Mouse (Mus musculus) CH12.LX (cell line): ENCODE measurements around the gene Adamtsl5. TPM values are rescaled to one million over a fixed set of nuclear protein-coding genes. Genes with fewer than 3 reads are reported as not detected.

ENCODE experiments used
- DNase-seq: peaks from one replicate; pipeline ENCODE4 v3.0.0-alpha.2; 2013; ENCODE audit errors: extremely low read depth
- H3K27ac ChIP-seq: 2 replicates; pipeline ENCODE4 v1.5.1; 2012; ENCODE audit warnings: low read depth, mild to moderate bottlenecking, control low read depth, moderate library complexity; ENCODE audit not compliant: insufficient read depth
- H3K27me3 ChIP-seq: replicated peaks from 2 replicates; pipeline ENCODE3; 2012; ENCODE audit warnings: inconsistent platforms
- H3K36me3 ChIP-seq, 2 experiments: replicated peaks in 1 of 2; 2 replicates each; pipeline versions ENCODE3 to v1.6.1; 2012; ENCODE audit warnings: inconsistent platforms in 1 of 2, low read length in 1 of 2, mild to moderate bottlenecking in 1 of 2, mixed read lengths in 1 of 2, moderate library complexity in 1 of 2; ENCODE audit not compliant: control insufficient read depth in 1 of 2, insufficient read depth in 1 of 2
- H3K4me1 ChIP-seq, 2 experiments: 2 replicates each; pipeline ENCODE4 v1.6.1; 2012; ENCODE audit warnings: inconsistent platforms in 1 of 2, moderate library complexity in 1 of 2; ENCODE audit not compliant: insufficient read depth in 2 of 2, control insufficient read depth in 1 of 2
- H3K4me2 ChIP-seq: 2 replicates; pipeline ENCODE4 v1.6.1; 2012; ENCODE audit warnings: low read depth, mild to moderate bottlenecking, control low read depth; ENCODE audit not compliant: poor library complexity, insufficient read depth, severe bottlenecking
- H3K4me3 ChIP-seq, 3 experiments: fragments of 150-350 bp in 1 of 3; sonication (generic) in 1 of 3; replicated peaks in 1 of 3; 2 replicates each; pipeline versions ENCODE3 to v1.5.1; 2011 to 2012; ENCODE audit warnings: low read depth in 2 of 3, low read length in 2 of 3, mild to moderate bottlenecking in 2 of 3, moderate library complexity in 2 of 3, control low read depth in 1 of 3, improper control_type of control experiment in 1 of 3, inconsistent platforms in 1 of 3, mixed read lengths in 1 of 3; ENCODE audit not compliant: poor library complexity in 1 of 3
- H3K79me2 ChIP-seq: replicated peaks from 2 replicates; pipeline ENCODE4 v1.6.1; 2012; ENCODE audit warnings: mild to moderate bottlenecking, moderate library complexity; ENCODE audit not compliant: control insufficient read depth, poor library complexity, insufficient read depth, severe bottlenecking; ENCODE audit errors: extremely low read depth
- H3K9ac ChIP-seq: 2 replicates; pipeline ENCODE4 v1.6.1; 2012; ENCODE audit warnings: low read depth, mild to moderate bottlenecking, control low read depth, moderate library complexity; ENCODE audit not compliant: insufficient read depth
- H3K9me3 ChIP-seq: replicated peaks from 2 replicates; pipeline ENCODE3; 2012; ENCODE audit warnings: low read length, inconsistent platforms, mixed read lengths
- CHD2 ChIP-seq: IDR thresholded peaks from 2 replicates; pipeline ENCODE4 v1.6.1; 2011; ENCODE audit warnings: low read length, improper control_type of control experiment
- E2F4 ChIP-seq: IDR thresholded peaks from 2 replicates; pipeline ENCODE4 v1.6.1; 2011; ENCODE audit warnings: low read depth, low read length, improper control_type of control experiment; ENCODE audit not compliant: insufficient replicate concordance
- EP300 ChIP-seq: IDR thresholded peaks from 2 replicates; pipeline ENCODE4 v1.6.1; 2011; ENCODE audit warnings: low read length, improper control_type of control experiment
- ETS1 ChIP-seq: conservative IDR thresholded peaks from 2 replicates; pipeline ENCODE4 v1.6.1; 2012; ENCODE audit warnings: low read depth, mild to moderate bottlenecking, inconsistent platforms, low read length, improper control_type of control experiment, moderate library complexity
- IRF4 ChIP-seq: IDR thresholded peaks from 2 replicates; pipeline ENCODE4 v1.6.1; 2014; ENCODE audit warnings: low read depth, mild to moderate bottlenecking, inconsistent platforms, low read length, improper control_type of control experiment
- JUND ChIP-seq: conservative IDR thresholded peaks from 2 replicates; pipeline ENCODE4 v1.6.1; 2011; ENCODE audit warnings: low read depth, low read length, improper control_type of control experiment
- MAX ChIP-seq: IDR thresholded peaks from 2 replicates; pipeline ENCODE4 v1.6.1; 2011; ENCODE audit warnings: low read length, improper control_type of control experiment
- MXI1 ChIP-seq: IDR thresholded peaks from 2 replicates; pipeline ENCODE4 v1.6.1; 2011; ENCODE audit warnings: mild to moderate bottlenecking, low read depth, low read length, improper control_type of control experiment
- MYC ChIP-seq: IDR thresholded peaks from 2 replicates; pipeline ENCODE4 v1.6.1; 2011; ENCODE audit warnings: low read depth, mild to moderate bottlenecking, improper control_type of control experiment, low read length
- POLR2AphosphoS2 ChIP-seq: IDR thresholded peaks from 2 replicates; pipeline ENCODE4 v1.6.1; 2011; ENCODE audit warnings: low read depth, low read length, improper control_type of control experiment
- RAD21 ChIP-seq: IDR thresholded peaks from 2 replicates; pipeline ENCODE4 v1.6.1; 2011; ENCODE audit warnings: low read depth, mild to moderate bottlenecking, low read length, improper control_type of control experiment, moderate library complexity
- SIN3A ChIP-seq: IDR thresholded peaks from 2 replicates; pipeline ENCODE4 v1.6.1; 2012; ENCODE audit warnings: low read length, improper control_type of control experiment, inconsistent platforms
- SMC3 ChIP-seq: IDR thresholded peaks from 2 replicates; pipeline ENCODE4 v1.6.1; 2011; ENCODE audit warnings: low read depth, low read length, improper control_type of control experiment
- USF1 ChIP-seq: IDR thresholded peaks from 2 replicates; pipeline ENCODE4 v1.6.1; 2014; ENCODE audit warnings: low read depth, mild to moderate bottlenecking, inconsistent platforms, low read length, improper control_type of control experiment
- ZC3H11A ChIP-seq: IDR thresholded peaks from 2 replicates; pipeline ENCODE4 v1.6.1; 2012; ENCODE audit warnings: low read depth, mild to moderate bottlenecking, inconsistent platforms, low read length, improper control_type of control experiment
- ZKSCAN1 ChIP-seq: IDR thresholded peaks from 2 replicates; pipeline ENCODE4 v1.6.1; 2012; ENCODE audit warnings: low read depth, inconsistent platforms, low read length, improper control_type of control experiment, borderline replicate concordance
- ZNF384 ChIP-seq: IDR thresholded peaks from 2 replicates; pipeline ENCODE4 v1.6.1; 2012; ENCODE audit warnings: low read depth, low read length, improper control_type of control experiment, inconsistent platforms
- dilution Hi-C: fragments of 300-500 bp; cut with MboI; formaldehyde crosslinking; loops from 2 replicates; pipeline ENCODE4 v1.14.3; 2020; ENCODE audit warnings: low sequenced_read_pairs; ENCODE audit not compliant: extremely low pct_unique_long_range_greater_than_20kb, extremely low pct_ligation_motif_present
- in situ Hi-C: fragments of 300-500 bp; cut with MboI; formaldehyde crosslinking; loops from 3 replicates; pipeline ENCODE4 v1.14.3; 2019; ENCODE audit warnings: low sequenced_read_pairs, low pct_ligation_motif_present, low pct_unique_long_range_greater_than_20kb, mixed read lengths
- polyA plus RNA-seq: library from polyadenylated mRNA; unstranded; fragments of >175 nt; gene quantifications from 2 replicates; pipeline ENCODE4 v1.2.1, GENCODE M21; 2012; ENCODE audit warnings: low read depth; ENCODE audit not compliant: insufficient read length
- total RNA-seq, 2 experiments: library from RNA; depleted of rRNA; stranded (reverse); fragments of 300-350 nt in 1 of 2; fragments of >200 nt in 1 of 2; gene quantifications; 2 replicates each; pipeline ENCODE4 v1.2.3; 2012 to 2014

Adamtsl5 gene
- total and polyA plus RNA-seq, 3 experiments = 0.16 to 0.55 (median 0.27) TPM

GRCm38 (mm10) chr10:80389185-80389708 is 41.0 kb upstream of the Adamtsl5 start:
- dilution Hi-C loops (no loop called here), in situ Hi-C loops (loop anchor here (5.0 kb wide), 1 partner anchor 38 kb away; no protein-coding TSS in a partner anchor)
- Histone ChIP-seq H3K9ac (no peak overlapping the region), H3K9me3 (no peaks in the 10 kb centered on the region), H3K27me3 (no peaks in the 10 kb centered on the region), H3K4me3 (no peak overlapping the region), H3K27ac (no peak overlapping the region), H3K79me2 (no peaks in the 10 kb centered on the region), H3K4me1 (peaks cover 31 to 52% of the 10 kb centered on the region in 2 experiments), H3K36me3 (peaks cover 28 to 56% of the 10 kb centered on the region in 2 experiments), H3K4me2 (no peak overlapping the region)
- DNase-seq = no peak
- TF ChIP-seq JUND (no peak), ZKSCAN1 (no peak), MAX (no peak)

- Histone ChIP-seq H3K9me3 (no peaks in the 10 kb centered on the region), H3K79me2 (no peaks in the 10 kb centered on the region), H3K4me1 (peaks cover 35 to 53% of the 10 kb centered on the region in 2 experiments), H3K4me3 (no peak overlapping the region), H3K36me3 (peaks cover 23 to 53% of the 10 kb centered on the region in 2 experiments), H3K9ac (no peak overlapping the region), H3K27me3 (no peaks in the 10 kb centered on the region), H3K4me2 (no peak overlapping the region), H3K27ac (no peak overlapping the region)
- DNase-seq = no peak
- no peak for TF ChIP-seq USF1
- TF ChIP-seq E2F4 = no peak
- TF ChIP-seq ETS1 = no peak
- TF ChIP-seq EP300 = no peak
- no peak for TF ChIP-seq SMC3
- no peak for TF ChIP-seq POLR2AphosphoS2
- no peak for TF ChIP-seq ZNF384
- no peak for TF ChIP-seq MYC
- no peak for TF ChIP-seq ZC3H11A
- TF ChIP-seq IRF4 = no peak
- no peak for TF ChIP-seq CHD2
- TF ChIP-seq SIN3A = no peak
- TF ChIP-seq JUND = no peak
- no peak for TF ChIP-seq MXI1
- TF ChIP-seq RAD21 = no peak
- in situ Hi-C loops (loop anchor here (5.0 kb wide), 1 partner anchor 39 kb away; no protein-coding TSS in a partner anchor), dilution Hi-C loops (no loop called here)
Measured at GRCm38 (mm10) chr10:80388731-80389130, 40.5 kb upstream of the Adamtsl5 start.
